Mouse (Mus musculus) kidney, embryonic 16.5 days (tissue): ENCODE measurements around the gene Arl4d. TPM values are rescaled to one million over a fixed set of nuclear protein-coding genes. Genes with fewer than 3 reads are reported as not detected.

ENCODE experiments used
- ATAC-seq: fragments of 200-750 bp; cut with Nextera tagmentation; 2 replicates; pipeline ENCODE4 v1.8.0; 2017; ENCODE audit warnings: moderate TSS enrichment; ENCODE audit not compliant: low FRiP score, low TSS enrichment
- H3K27ac ChIP-seq: fragments of 300-500 bp; sonication (generic); 2 replicates; pipeline ENCODE4 v1.5.1; 2014; ENCODE audit warnings: low read length
- H3K27me3 ChIP-seq: fragments of 300-500 bp; sonication (generic); 2 replicates; pipeline ENCODE4 v1.6.1; 2014; ENCODE audit warnings: low read length, control low read depth, mixed read lengths; ENCODE audit not compliant: insufficient read depth
- H3K36me3 ChIP-seq: fragments of 300-500 bp; sonication (generic); 2 replicates; pipeline ENCODE4 v1.6.1; 2014; ENCODE audit warnings: low read length, control low read depth, mixed read lengths; ENCODE audit not compliant: insufficient read depth
- H3K4me1 ChIP-seq: fragments of 300-500 bp; sonication (generic); 2 replicates; pipeline ENCODE4 v1.6.1; 2014; ENCODE audit warnings: low read length, control low read depth, mixed read lengths; ENCODE audit not compliant: insufficient read depth
- H3K4me2 ChIP-seq: fragments of 300-500 bp; sonication (generic); replicated peaks from 2 replicates; pipeline ENCODE4 v1.6.1; 2014; ENCODE audit warnings: low read depth, low read length
- H3K4me3 ChIP-seq: fragments of 300-500 bp; sonication (generic); 2 replicates; pipeline ENCODE4 v1.5.1; 2014; ENCODE audit warnings: mild to moderate bottlenecking, low read length
- H3K9ac ChIP-seq: fragments of 300-500 bp; sonication (generic); replicated peaks from 2 replicates; pipeline ENCODE4 v1.6.1; 2014; ENCODE audit warnings: low read length
- H3K9me3 ChIP-seq: fragments of 300-500 bp; sonication (generic); 2 replicates; pipeline ENCODE4 v1.6.1; 2016; ENCODE audit warnings: low read length, control low read depth
- WGBS: fragments of 180-500 bp; shearing (Covaris S2); extraction: QIAGEN DNeasy Blood & Tissue Kit; methylation state at CpG from one replicate; pipeline ENCODE4 v1.1.7; 2014; 5-methylcytosine and 5-hydroxymethylcytosine counted together
- polyA plus RNA-seq: library from polyadenylated mRNA; unstranded; fragments of >200 nt; fragmentation: Nextera tagmentation; extraction: Ambion mirVana; gene quantifications from 2 replicates; pipeline ENCODE4 v1.2.1, GENCODE M21; 2015

Gene Arl4d
- polyA plus RNA-seq, 1 experiment from 2014 or later, result 6.4 TPM

- H3K27me3 ChIP-seq, result no peaks in the 10 kb centered on the region
- H3K27ac ChIP-seq, result no peak overlapping the region
- H3K4me2 ChIP-seq, result no peak overlapping the region
- H3K4me3 ChIP-seq, result no peak overlapping the region
- 68% methylated on average over 10 of the region's 10 CpGs for WGBS
- no peak for ATAC-seq
- no peak overlapping the region for H3K9ac ChIP-seq
- no peaks in the 10 kb centered on the region for H3K36me3 ChIP-seq
- peaks cover 21% of the 10 kb centered on the region for H3K4me1 ChIP-seq
- H3K9me3 ChIP-seq, result no peaks in the 10 kb centered on the region
Observed at GRCm38 (mm10) chr11:101689701-101690113, 24.4 kb downstream of the Arl4d start.

DNA sequence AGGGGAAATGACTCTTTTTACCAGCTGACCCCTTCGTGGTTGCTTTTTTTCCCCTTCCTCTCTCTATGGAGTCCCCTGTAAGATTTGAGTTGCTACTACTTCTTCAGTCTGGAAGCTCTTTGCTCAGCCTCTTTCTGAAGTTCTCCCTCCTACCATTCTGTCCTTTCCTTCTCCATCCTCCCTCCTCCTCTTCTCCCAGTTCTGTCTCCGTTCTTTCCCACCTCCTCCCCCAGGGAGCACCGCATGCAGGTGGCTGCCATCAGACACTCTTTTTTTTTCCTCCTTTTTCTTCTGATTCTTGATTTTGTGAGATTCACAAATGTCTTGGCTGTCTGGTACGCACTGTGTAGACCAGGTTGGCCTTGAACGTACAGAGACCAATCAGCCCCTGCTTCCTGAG is 25.0 kb downstream of the Arl4d start:
- Histone ChIP-seq H3K9me3 (no peaks in the 10 kb centered on the region), H3K9ac (no peak overlapping the region), H3K36me3 (no peaks in the 10 kb centered on the region), H3K4me1 (peaks cover 21% of the 10 kb centered on the region), H3K27me3 (no peaks in the 10 kb centered on the region), H3K4me2 (no peak overlapping the region), H3K27ac (no peak overlapping the region), H3K4me3 (no peak overlapping the region)
- ATAC-seq, result no peak
- 76% methylated on average over 5 of the region's 5 CpGs for WGBS

DNA sequence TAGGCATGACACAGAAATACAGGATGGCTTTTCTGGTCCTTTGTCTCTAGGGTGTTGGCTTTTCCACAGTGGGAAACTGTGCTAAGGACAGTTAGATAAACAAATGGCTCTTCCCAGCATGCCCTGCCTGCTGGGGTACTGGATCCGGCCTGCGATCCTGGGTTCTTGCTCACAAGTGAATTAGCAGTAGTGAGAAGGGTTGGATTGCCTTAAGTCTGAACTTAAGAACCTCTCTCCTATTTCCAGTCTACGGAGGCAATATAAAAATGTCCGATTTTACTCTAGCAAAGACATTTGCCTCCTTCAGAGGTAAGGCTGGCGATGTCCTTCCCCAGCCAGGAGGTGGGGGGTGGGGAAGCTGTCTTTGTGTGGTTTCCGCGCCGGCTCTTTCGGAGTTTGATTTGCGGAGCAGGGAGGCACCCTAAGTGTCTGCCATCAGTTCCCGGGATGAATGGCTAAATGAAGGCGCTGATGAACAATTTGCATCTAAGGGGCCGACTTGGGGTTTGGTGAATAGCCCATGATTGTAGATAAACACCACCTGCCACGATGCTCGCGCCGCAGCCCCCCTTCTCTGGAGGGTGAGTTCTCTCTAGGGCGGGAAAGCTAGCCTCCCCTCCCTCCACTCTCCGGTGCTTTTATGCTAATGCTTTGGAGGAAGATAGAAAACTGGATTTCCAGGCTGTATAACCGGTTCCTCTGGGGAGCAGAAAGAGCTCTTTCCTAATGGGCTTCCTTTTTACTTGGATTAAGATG is 30.7 kb downstream of the Arl4d start:
- H3K27me3 ChIP-seq, result no peaks in the 10 kb centered on the region
- H3K36me3 ChIP-seq, result no peaks in the 10 kb centered on the region
- H3K4me2 ChIP-seq, result peak overlapping the region; percentile 66
- peak overlapping the region; percentile 65 for H3K9ac ChIP-seq
- H3K4me1 ChIP-seq, result peaks cover 33% of the 10 kb centered on the region
- peak overlapping the region; percentile 85 for H3K27ac ChIP-seq
- peak overlapping the region; percentile 36 for H3K4me3 ChIP-seq
- peak; percentile 42; the same call in 1 of the 2 replicates for ATAC-seq
- no peaks in the 10 kb centered on the region; the same call in 1 of the 2 replicates for H3K9me3 ChIP-seq
- 1% methylated on average over 20 of the region's 20 CpGs for WGBS

DNA sequence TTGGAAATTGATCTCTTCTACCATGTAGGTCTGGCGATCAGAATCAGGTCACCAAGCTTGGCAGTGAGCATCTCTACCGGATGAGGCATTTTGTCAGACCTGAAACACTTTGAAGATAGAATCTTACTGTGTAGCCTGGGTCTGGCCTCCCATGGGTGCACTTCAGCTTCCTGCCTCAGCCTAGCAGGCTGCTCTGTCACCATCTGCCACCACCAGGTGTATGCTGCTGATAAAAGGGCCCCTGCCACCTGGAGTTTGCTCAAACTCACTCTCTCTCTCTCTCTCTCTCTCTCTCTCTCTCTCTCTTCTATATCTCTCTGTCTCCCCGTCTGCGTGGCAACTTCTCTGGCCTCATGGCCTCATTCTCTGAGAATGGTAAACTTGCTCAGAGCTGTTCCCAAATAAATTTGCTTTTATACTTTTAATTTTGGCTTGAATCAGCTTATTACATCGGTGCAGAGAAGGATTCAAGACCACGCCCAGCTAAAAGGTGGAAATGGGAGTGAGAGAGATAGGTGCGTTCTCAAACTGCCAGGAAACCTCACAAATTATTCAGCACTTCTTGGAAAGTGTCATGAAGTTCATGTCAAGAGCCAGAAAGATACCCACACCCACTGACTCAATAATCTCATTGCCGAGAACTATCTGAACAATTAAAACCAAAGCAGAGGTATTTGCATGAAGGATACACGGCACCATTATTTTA is 32.0 kb downstream of the Arl4d start:
- no peak for ATAC-seq
- Histone ChIP-seq H3K4me1 (peaks cover 28% of the 10 kb centered on the region), H3K9me3 (no peaks in the 10 kb centered on the region; the same call in 1 of the 2 replicates), H3K27ac (peak overlapping the region; percentile 85), H3K4me2 (no peak overlapping the region), H3K9ac (no peak overlapping the region), H3K27me3 (no peaks in the 10 kb centered on the region), H3K4me3 (no peak overlapping the region), H3K36me3 (no peaks in the 10 kb centered on the region)
- 95% methylated on average over 9 of the region's 9 CpGs for WGBS

DNA sequence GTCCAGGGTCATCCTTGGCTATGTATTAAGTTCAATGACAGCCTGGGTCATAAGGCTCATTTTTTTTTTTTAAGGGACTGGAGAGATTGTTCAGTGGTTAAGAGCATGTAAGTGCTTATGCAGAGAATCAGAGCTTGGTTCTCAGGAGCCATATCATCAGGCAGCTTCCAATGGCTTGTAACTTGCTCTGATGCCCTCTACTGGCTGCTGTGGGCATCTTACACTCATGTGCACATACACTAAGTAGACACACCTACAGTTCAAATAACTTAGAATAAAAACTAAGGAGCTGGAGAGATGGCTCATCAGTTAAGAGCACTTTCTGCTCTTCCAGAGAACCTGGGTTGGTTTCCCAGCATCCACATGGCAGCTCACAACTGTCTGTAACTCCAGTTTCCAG is 32.8 kb downstream of the Arl4d start:
- Histone ChIP-seq H3K4me3 (no peak overlapping the region), H3K9ac (no peak overlapping the region), H3K4me1 (peaks cover 27% of the 10 kb centered on the region), H3K27me3 (no peaks in the 10 kb centered on the region), H3K9me3 (no peaks in the 10 kb centered on the region; the same call in 1 of the 2 replicates), H3K4me2 (no peak overlapping the region), H3K36me3 (no peaks in the 10 kb centered on the region), H3K27ac (no peak overlapping the region)
- no peak for ATAC-seq

- Histone ChIP-seq H3K27me3 (no peaks in the 10 kb centered on the region), H3K4me1 (peaks cover 35% of the 10 kb centered on the region), H3K36me3 (no peaks in the 10 kb centered on the region), H3K9ac (no peak overlapping the region), H3K4me3 (no peak overlapping the region), H3K27ac (no peak overlapping the region), H3K9me3 (no peaks in the 10 kb centered on the region; the same call in 1 of the 2 replicates), H3K4me2 (no peak overlapping the region)
- no peak for ATAC-seq
- 92% methylated on average over 1 of the region's 1 CpGs for WGBS
Observed at GRCm38 (mm10) chr11:101699556-101699955, 34.2 kb downstream of the Arl4d start.

- no peaks in the 10 kb centered on the region for H3K27me3 ChIP-seq
- WGBS, result 38% methylated on average over 7 of the region's 7 CpGs
- H3K9ac ChIP-seq, result 0 out of 2 replicates have a peak overlapping the region, but pooled peaks have one; percentile 51
- H3K9me3 ChIP-seq, result no peaks in the 10 kb centered on the region; the same call in 1 of the 2 replicates
- no peak for ATAC-seq
- peak overlapping the region; percentile 57; the same call in 1 of the 2 replicates for H3K27ac ChIP-seq
- no peak overlapping the region for H3K4me3 ChIP-seq
- no peak overlapping the region for H3K4me2 ChIP-seq
- no peaks in the 10 kb centered on the region for H3K36me3 ChIP-seq
- H3K4me1 ChIP-seq, result peaks cover 38% of the 10 kb centered on the region
Observed at GRCm38 (mm10) chr11:101699991-101700390, 34.6 kb downstream of the Arl4d start.

GRCm38 (mm10) chr11:101700446-101700845 is 35.1 kb downstream of the Arl4d start:
- Histone ChIP-seq H3K36me3 (no peaks in the 10 kb centered on the region), H3K9ac (peak overlapping the region; percentile 51; the same call in 1 of the 2 replicates), H3K4me3 (no peak overlapping the region), H3K9me3 (no peaks in the 10 kb centered on the region; the same call in 1 of the 2 replicates), H3K27ac (peak overlapping the region; percentile 57; the same call in 1 of the 2 replicates), H3K4me2 (peak overlapping the region; percentile 6; the same call in 1 of the 2 replicates), H3K27me3 (no peaks in the 10 kb centered on the region), H3K4me1 (peaks cover 37% of the 10 kb centered on the region)
- WGBS, result 5% methylated on average over 12 of the region's 12 CpGs
- peak; percentile 44; the same call in 1 of the 2 replicates for ATAC-seq

GRCm38 (mm10) chr11:101704081-101704480 is 38.7 kb downstream of the Arl4d start:
- H3K27me3 ChIP-seq, result no peaks in the 10 kb centered on the region
- no peak overlapping the region for H3K4me3 ChIP-seq
- H3K36me3 ChIP-seq, result no peaks in the 10 kb centered on the region
- peak overlapping the region; percentile 33; the same call in 1 of the 2 replicates for H3K9ac ChIP-seq
- H3K27ac ChIP-seq, result peak overlapping the region; percentile 62
- 6% methylated on average over 5 of the region's 5 CpGs for WGBS
- no peak overlapping the region for H3K4me2 ChIP-seq
- 0 out of 2 replicates have a peak, but pooled peaks have one; percentile 12 for ATAC-seq
- peaks cover 22% of the 10 kb centered on the region for H3K4me1 ChIP-seq
- no peaks in the 10 kb centered on the region for H3K9me3 ChIP-seq
